Mouse (Mus musculus): ENCODE measurements at regions not wholly inside any gene's neighbourhood (a gene's known extent, or its start where the extent isn't known, plus 50 kb on each side); places are given as distances from the start of the nearest gene placed in this dataset.

DNA sequence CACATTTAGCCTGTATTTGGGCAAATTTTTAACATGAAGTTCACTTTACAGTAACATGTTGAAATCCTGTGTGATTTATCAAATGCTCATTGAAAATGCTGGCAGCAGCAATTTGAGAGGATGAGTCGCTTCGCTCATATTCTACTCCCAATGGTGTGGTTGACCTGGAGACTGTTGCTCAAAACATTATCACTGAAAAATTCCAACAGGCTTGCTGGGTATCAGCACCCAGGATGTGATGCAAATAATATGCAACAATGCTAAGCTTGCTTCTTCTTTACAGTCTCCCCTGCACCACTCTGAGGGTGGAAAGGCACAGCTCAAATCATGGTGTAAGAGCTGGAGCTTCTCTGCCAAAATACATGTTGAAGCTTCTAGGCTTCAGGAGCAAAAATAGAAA lies 321.6 kb upstream of the Slc35b3 start:
- Histone ChIP-seq H3K4me2 (ENCODE audit: low read depth, low read length) (no peak overlapping the region), H3K27me3 (ENCODE audit: insufficient read depth, low read length) (no peaks in the 10 kb centered on the region), H3K9me3 (ENCODE audit: low read length) (no peaks in the 10 kb centered on the region), H3K4me1 (ENCODE audit: insufficient read depth, low read length) (no peaks in the 10 kb centered on the region), H3K4me3 (ENCODE audit: low read length) (no peak overlapping the region), H3K9ac (replicated peaks; ENCODE audit: low read length) (no peak overlapping the region), H3K36me3 (ENCODE audit: insufficient read depth, low read length) (no peaks in the 10 kb centered on the region), H3K27ac (no peak overlapping the region)
- ATAC-seq (no peak), DNase-seq (ENCODE audit: low spot score) (no peak)
- 76% methylated on average over 2 of the region's 2 CpGs for WGBS
- TF ChIP-seq CTCF (IDR thresholded peaks at IDR 0.05; ENCODE audit: low read depth) = no peak

DNA sequence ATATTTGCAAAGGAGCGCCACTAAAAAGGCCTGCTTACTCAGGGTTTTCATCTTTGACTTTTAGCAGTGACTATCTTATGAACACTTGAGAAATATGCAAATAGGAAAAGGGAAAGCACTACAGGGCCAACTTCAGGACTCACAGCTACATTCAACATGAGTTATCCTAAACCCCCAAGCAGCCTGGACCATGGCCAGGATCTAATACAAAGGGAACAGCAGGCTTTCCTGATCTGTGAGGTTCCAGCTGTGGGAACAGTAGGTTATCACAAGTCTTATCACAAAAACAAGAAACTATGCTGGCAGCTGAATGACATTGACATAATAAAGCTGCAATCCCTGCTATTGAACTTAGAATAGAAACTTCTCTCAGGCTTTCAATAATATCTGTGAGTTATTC lies 317.4 kb upstream of the Slc35b3 start:
- no peak overlapping the region for H3K4me3 ChIP-seq (ENCODE audit: low read length)
- H3K4me1 ChIP-seq (ENCODE audit: insufficient read depth, low read length) = no peaks in the 10 kb centered on the region
- DNase-seq (ENCODE audit: low spot score) = no peak
- no peaks in the 10 kb centered on the region for H3K27me3 ChIP-seq (ENCODE audit: insufficient read depth, low read length)
- H3K27ac ChIP-seq = no peak overlapping the region
- WGBS = 74% methylated on average over 1 of the region's 1 CpGs
- no peak for ATAC-seq
- no peaks in the 10 kb centered on the region for H3K9me3 ChIP-seq (ENCODE audit: low read length)
- H3K9ac ChIP-seq (replicated peaks; ENCODE audit: low read length) = no peak overlapping the region
- H3K4me2 ChIP-seq (ENCODE audit: low read depth, low read length) = no peak overlapping the region
- no peak for TF ChIP-seq CTCF (IDR thresholded peaks at IDR 0.05; ENCODE audit: low read depth)
- H3K36me3 ChIP-seq (ENCODE audit: insufficient read depth, low read length) = no peaks in the 10 kb centered on the region

DNA sequence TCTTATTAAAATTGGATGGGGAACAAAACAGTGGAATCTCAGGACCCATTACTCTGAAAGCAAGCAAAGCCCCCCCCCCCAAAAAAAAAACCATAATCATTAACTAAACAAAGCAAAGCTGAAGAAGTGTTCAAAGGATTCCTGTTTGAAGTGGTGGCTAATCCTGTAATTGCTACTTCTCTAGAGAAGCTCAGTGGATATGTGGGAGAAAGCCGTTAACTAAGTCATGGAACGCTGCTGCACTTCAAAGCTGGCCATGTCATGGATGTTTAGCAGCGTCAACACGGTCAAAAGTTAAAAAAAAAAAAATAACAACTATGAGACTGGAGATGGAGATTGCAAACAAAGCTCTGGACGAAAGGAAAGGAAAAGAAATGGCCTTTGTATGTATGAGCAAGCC lies 305.3 kb upstream of the Slc35b3 start:
- H3K27ac ChIP-seq = no peak overlapping the region
- H3K9me3 ChIP-seq (ENCODE audit: low read length) = no peaks in the 10 kb centered on the region
- H3K9ac ChIP-seq (replicated peaks; ENCODE audit: low read length) = no peak overlapping the region
- no peaks in the 10 kb centered on the region for H3K36me3 ChIP-seq (ENCODE audit: insufficient read depth, low read length)
- no peaks in the 10 kb centered on the region for H3K4me1 ChIP-seq (ENCODE audit: insufficient read depth, low read length)
- H3K4me3 ChIP-seq (ENCODE audit: low read length) = no peak overlapping the region
- no peak overlapping the region for H3K4me2 ChIP-seq (ENCODE audit: low read depth, low read length)
- no peak for TF ChIP-seq CTCF (IDR thresholded peaks at IDR 0.05; ENCODE audit: low read depth)
- 64% methylated on average over 5 of the region's 5 CpGs for WGBS
- no peak for DNase-seq (ENCODE audit: low spot score)
- no peaks in the 10 kb centered on the region for H3K27me3 ChIP-seq (ENCODE audit: insufficient read depth, low read length)
- no peak for ATAC-seq

DNA sequence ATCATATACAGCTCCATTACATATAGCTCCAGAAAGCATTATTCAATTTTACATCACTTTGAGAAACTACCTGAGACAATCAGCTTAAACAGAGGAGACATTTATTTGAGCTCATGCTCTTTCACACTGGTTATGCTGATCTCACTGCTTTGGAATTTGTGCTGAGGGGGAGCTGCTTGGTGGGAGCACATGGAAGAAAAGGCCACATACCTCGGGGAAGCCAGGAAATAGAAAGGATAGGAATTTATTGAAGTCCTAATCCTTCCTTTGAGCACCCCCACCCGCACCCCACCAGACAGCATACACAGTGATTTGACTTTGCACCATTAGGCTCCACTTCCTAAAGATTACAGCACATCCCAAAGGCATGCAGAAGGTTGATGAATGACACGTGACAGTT lies 296.0 kb upstream of the Slc35b3 start:
- no peaks in the 10 kb centered on the region for H3K9me3 ChIP-seq (ENCODE audit: low read length)
- no peaks in the 10 kb centered on the region for H3K36me3 ChIP-seq (ENCODE audit: insufficient read depth, low read length)
- ATAC-seq = no peak
- H3K4me2 ChIP-seq (ENCODE audit: low read depth, low read length) = no peak overlapping the region
- WGBS = 65% methylated on average over 3 of the region's 3 CpGs
- no peaks in the 10 kb centered on the region for H3K27me3 ChIP-seq (ENCODE audit: insufficient read depth, low read length)
- TF ChIP-seq CTCF (IDR thresholded peaks at IDR 0.05; ENCODE audit: low read depth) = no peak
- H3K9ac ChIP-seq (replicated peaks; ENCODE audit: low read length) = no peak overlapping the region
- H3K4me3 ChIP-seq (ENCODE audit: low read length) = no peak overlapping the region
- H3K27ac ChIP-seq = no peak overlapping the region
- H3K4me1 ChIP-seq (ENCODE audit: insufficient read depth, low read length) = no peaks in the 10 kb centered on the region
- no peak for DNase-seq (ENCODE audit: low spot score)

DNA sequence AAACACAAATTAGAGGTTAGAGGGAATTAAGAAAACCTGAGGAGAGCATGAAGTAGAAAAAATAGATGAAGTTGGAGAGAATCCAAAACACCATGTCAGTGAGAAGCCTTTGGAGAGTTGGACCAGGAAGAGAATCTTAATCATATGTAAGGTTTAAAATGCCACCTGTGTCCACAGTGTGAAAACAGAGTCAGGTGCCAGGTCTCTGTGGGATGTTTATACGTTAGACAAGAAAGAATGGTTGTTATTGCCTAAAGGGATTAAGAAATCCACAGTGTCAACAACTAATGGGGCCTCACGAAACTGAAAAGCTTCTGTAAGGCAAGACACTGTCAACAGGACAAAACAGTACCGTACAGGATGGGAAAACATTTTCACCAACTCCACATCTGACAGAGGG lies 294.7 kb upstream of the Slc35b3 start:
- WGBS = 57% methylated on average over 3 of the region's 3 CpGs
- Histone ChIP-seq H3K9me3 (ENCODE audit: low read length) (no peaks in the 10 kb centered on the region), H3K4me1 (ENCODE audit: insufficient read depth, low read length) (no peaks in the 10 kb centered on the region), H3K27ac (no peak overlapping the region), H3K4me3 (ENCODE audit: low read length) (no peak overlapping the region), H3K4me2 (ENCODE audit: low read depth, low read length) (no peak overlapping the region), H3K9ac (replicated peaks; ENCODE audit: low read length) (no peak overlapping the region), H3K27me3 (ENCODE audit: insufficient read depth, low read length) (no peaks in the 10 kb centered on the region), H3K36me3 (ENCODE audit: insufficient read depth, low read length) (no peaks in the 10 kb centered on the region)
- no peak for DNase-seq (ENCODE audit: low spot score)
- no peak for TF ChIP-seq CTCF (IDR thresholded peaks at IDR 0.05; ENCODE audit: low read depth)
- no peak for ATAC-seq

DNA sequence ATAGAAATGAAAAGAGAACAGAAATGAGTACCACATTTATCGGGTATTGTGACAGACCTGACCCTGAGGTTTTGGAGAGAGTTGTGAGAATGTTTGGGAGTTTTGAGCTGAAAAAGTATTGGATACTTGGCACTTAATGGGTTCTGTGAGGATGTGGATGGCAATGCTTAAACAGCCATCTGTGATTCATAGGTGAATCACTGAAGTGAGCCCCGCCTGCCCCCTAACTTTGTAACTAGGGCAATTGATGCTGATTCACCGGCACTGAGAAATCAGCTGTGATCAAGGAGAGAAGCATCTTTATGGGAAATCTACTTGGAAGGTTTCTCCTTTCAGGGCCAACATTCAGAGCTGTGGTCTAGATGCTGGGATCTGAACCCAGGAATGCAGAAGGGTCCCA lies 291.9 kb upstream of the Slc35b3 start:
- no peak for TF ChIP-seq CTCF (IDR thresholded peaks at IDR 0.05; ENCODE audit: low read depth)
- H3K9me3 ChIP-seq (ENCODE audit: low read length) = no peaks in the 10 kb centered on the region
- H3K4me2 ChIP-seq (ENCODE audit: low read depth, low read length) = no peak overlapping the region
- no peak overlapping the region for H3K27ac ChIP-seq
- no peaks in the 10 kb centered on the region for H3K27me3 ChIP-seq (ENCODE audit: insufficient read depth, low read length)
- H3K36me3 ChIP-seq (ENCODE audit: insufficient read depth, low read length) = no peaks in the 10 kb centered on the region
- DNase-seq (ENCODE audit: low spot score) (no peak), ATAC-seq (no peak)
- no peaks in the 10 kb centered on the region for H3K4me1 ChIP-seq (ENCODE audit: insufficient read depth, low read length)
- no peak overlapping the region for H3K4me3 ChIP-seq (ENCODE audit: low read length)
- 95% methylated on average over 3 of the region's 3 CpGs for WGBS
- H3K9ac ChIP-seq (replicated peaks; ENCODE audit: low read length) = no peak overlapping the region

DNA sequence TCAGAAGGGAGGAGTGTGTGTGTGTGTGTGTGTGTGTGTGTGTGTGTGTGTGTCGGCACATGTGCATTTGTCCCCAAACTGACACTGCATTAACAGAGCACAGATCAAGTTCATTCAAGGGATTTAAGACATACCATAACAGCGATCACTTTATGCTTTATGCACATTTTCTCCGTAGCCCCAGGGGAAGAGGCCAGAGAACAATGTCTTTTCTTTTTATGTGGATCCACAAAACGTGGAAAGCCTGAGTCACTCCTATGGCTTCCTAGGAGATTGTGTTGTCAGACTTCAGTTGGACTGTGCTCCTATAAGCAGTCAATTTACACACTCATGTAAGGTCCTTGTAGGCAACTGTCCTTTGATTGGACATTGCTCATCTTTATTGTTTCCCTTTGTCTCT lies 289.4 kb upstream of the Slc35b3 start:
- no peaks in the 10 kb centered on the region for H3K36me3 ChIP-seq (ENCODE audit: insufficient read depth, low read length)
- no peak overlapping the region for H3K4me2 ChIP-seq (ENCODE audit: low read depth, low read length)
- no peaks in the 10 kb centered on the region for H3K27me3 ChIP-seq (ENCODE audit: insufficient read depth, low read length)
- no peak overlapping the region for H3K4me3 ChIP-seq (ENCODE audit: low read length)
- H3K4me1 ChIP-seq (ENCODE audit: insufficient read depth, low read length) = no peaks in the 10 kb centered on the region
- ATAC-seq (no peak), DNase-seq (ENCODE audit: low spot score) (no peak)
- no peak for TF ChIP-seq CTCF (IDR thresholded peaks at IDR 0.05; ENCODE audit: low read depth)
- H3K9me3 ChIP-seq (ENCODE audit: low read length) = no peaks in the 10 kb centered on the region
- 68% methylated on average over 4 of the region's 4 CpGs for WGBS
- no peak overlapping the region for H3K9ac ChIP-seq (replicated peaks; ENCODE audit: low read length)
- H3K27ac ChIP-seq = no peak overlapping the region
